Mouse (Mus musculus): ENCODE results near the gene Nav2. TPM values are rescaled to one million over a fixed set of nuclear protein-coding genes. Genes with fewer than 3 reads are reported as not detected.
A peak's percentile ranks its signal among the peaks of the same experiment; 100 is the strongest.

Nav2 gene
- polyA plus RNA-seq, 1 experiment from 2014 or later, result 22.4 TPM

GRCm38 (mm10) chr7:49120935-49121691 is 212.6 kb downstream of the Nav2 start:
- Histone ChIP-seq H3K9ac (replicated peaks; ENCODE audit: low read depth) (no peak overlapping the region), H3K27ac (ENCODE audit: low read length) (no peak overlapping the region), H3K4me3 (ENCODE audit: low read depth, low read length) (no peak overlapping the region), H3K4me1 (ENCODE audit: insufficient read depth, low read depth, low read length) (0 out of 2 replicates have a peak, but pooled peaks cover 6% of the 10 kb centered on the region), H3K9me3 (ENCODE audit: low read length) (no peaks in the 10 kb centered on the region), H3K4me2 (replicated peaks; ENCODE audit: low read depth, low read length) (no peak overlapping the region), H3K36me3 (ENCODE audit: insufficient read depth, low read length) (no peaks in the 10 kb centered on the region), H3K27me3 (replicated peaks; ENCODE audit: insufficient read depth, low read length) (0 out of 2 replicates have a peak, but pooled peaks cover 3% of the 10 kb centered on the region)
- peak; percentile 89 for DNase-seq (ENCODE audit: low spot score)
- 29% methylated on average over 20 of the region's 20 CpGs for WGBS
- ATAC-seq, result peak; percentile 71
- TF ChIP-seq EP300 (IDR thresholded peaks at IDR 0.05) (no peak), CTCF (IDR thresholded peaks at IDR 0.05) (peak; percentile 90)

- TF ChIP-seq CTCF (IDR thresholded peaks at IDR 0.05) (peak; percentile 24; the same call in 1 of the 2 replicates), EP300 (IDR thresholded peaks at IDR 0.05) (no peak)
- H3K4me3 ChIP-seq (ENCODE audit: low read depth, low read length), result no peak overlapping the region
- 0 out of 2 replicates have a peak, but pooled peaks cover 6% of the 10 kb centered on the region for H3K4me1 ChIP-seq (ENCODE audit: insufficient read depth, low read depth, low read length)
- 0 out of 2 replicates have a peak, but pooled peaks cover 3% of the 10 kb centered on the region for H3K27me3 ChIP-seq (replicated peaks; ENCODE audit: insufficient read depth, low read length)
- H3K9ac ChIP-seq (replicated peaks; ENCODE audit: low read depth), result no peak overlapping the region
- DNase-seq (ENCODE audit: low spot score), result no peak
- H3K36me3 ChIP-seq (ENCODE audit: insufficient read depth, low read length), result no peaks in the 10 kb centered on the region
- no peaks in the 10 kb centered on the region for H3K9me3 ChIP-seq (ENCODE audit: low read length)
- WGBS, result 74% methylated on average over 7 of the region's 7 CpGs
- no peak for ATAC-seq
- no peak overlapping the region for H3K27ac ChIP-seq (ENCODE audit: low read length)
- no peak overlapping the region for H3K4me2 ChIP-seq (replicated peaks; ENCODE audit: low read depth, low read length)
Measured at GRCm38 (mm10) chr7:49122498-49122897, 214.0 kb downstream of the Nav2 start.

GRCm38 (mm10) chr7:49125545-49125944 is 217.0 kb downstream of the Nav2 start:
- peak; percentile 9; the same call in 1 of the 2 replicates for TF ChIP-seq EP300 (IDR thresholded peaks at IDR 0.05)
- peak; percentile 91 for TF ChIP-seq CTCF (IDR thresholded peaks at IDR 0.05)
- Histone ChIP-seq H3K27ac (ENCODE audit: low read length) (no peak overlapping the region), H3K4me2 (replicated peaks; ENCODE audit: low read depth, low read length) (no peak overlapping the region), H3K9ac (replicated peaks; ENCODE audit: low read depth) (no peak overlapping the region), H3K9me3 (ENCODE audit: low read length) (no peaks in the 10 kb centered on the region), H3K27me3 (replicated peaks; ENCODE audit: insufficient read depth, low read length) (0 out of 2 replicates have a peak, but pooled peaks cover 3% of the 10 kb centered on the region), H3K4me1 (ENCODE audit: insufficient read depth, low read depth, low read length) (0 out of 2 replicates have a peak, but pooled peaks cover 6% of the 10 kb centered on the region), H3K4me3 (ENCODE audit: low read depth, low read length) (no peak overlapping the region), H3K36me3 (ENCODE audit: insufficient read depth, low read length) (no peaks in the 10 kb centered on the region)
- peak; percentile 91 for ATAC-seq
- 15% methylated on average over 3 of the region's 3 CpGs for WGBS
- peak; percentile 94 for DNase-seq (ENCODE audit: low spot score)

- Histone ChIP-seq H3K27me3 (replicated peaks; ENCODE audit: insufficient read depth, low read length) (no peaks in the 10 kb centered on the region), H3K4me1 (ENCODE audit: insufficient read depth, low read depth, low read length) (no peaks in the 10 kb centered on the region), H3K4me3 (ENCODE audit: low read depth, low read length) (no peak overlapping the region), H3K36me3 (ENCODE audit: insufficient read depth, low read length) (no peaks in the 10 kb centered on the region), H3K4me2 (replicated peaks; ENCODE audit: low read depth, low read length) (no peak overlapping the region), H3K27ac (ENCODE audit: low read length) (no peak overlapping the region), H3K9ac (replicated peaks; ENCODE audit: low read depth) (no peak overlapping the region), H3K9me3 (ENCODE audit: low read length) (no peaks in the 10 kb centered on the region)
- WGBS, result 84% methylated on average over 8 of the region's 8 CpGs
- no peak for ATAC-seq
- no peak for TF ChIP-seq EP300 (IDR thresholded peaks at IDR 0.05)
- TF ChIP-seq CTCF (IDR thresholded peaks at IDR 0.05), result no peak
- DNase-seq (ENCODE audit: low spot score), result no peak
Measured at GRCm38 (mm10) chr7:49128224-49128623, 219.7 kb downstream of the Nav2 start.

GRCm38 (mm10) chr7:49132851-49133351 is 224.4 kb downstream of the Nav2 start:
- peak overlapping the region; percentile 30; the same call in 1 of the 2 replicates for H3K4me2 ChIP-seq (replicated peaks; ENCODE audit: low read depth, low read length)
- DNase-seq (ENCODE audit: low spot score) (peak; percentile 80), ATAC-seq (peak; percentile 83)
- no peak overlapping the region for H3K4me3 ChIP-seq (ENCODE audit: low read depth, low read length)
- no peaks in the 10 kb centered on the region for H3K9me3 ChIP-seq (ENCODE audit: low read length)
- WGBS, result 17% methylated on average over 10 of the region's 10 CpGs
- H3K4me1 ChIP-seq (ENCODE audit: insufficient read depth, low read depth, low read length), result no peaks in the 10 kb centered on the region
- H3K27ac ChIP-seq (ENCODE audit: low read length), result peak overlapping the region; percentile 40; the same call in 1 of the 2 replicates
- no peaks in the 10 kb centered on the region for H3K36me3 ChIP-seq (ENCODE audit: insufficient read depth, low read length)
- 0 out of 2 replicates have a peak, but pooled peaks cover 3% of the 10 kb centered on the region for H3K27me3 ChIP-seq (replicated peaks; ENCODE audit: insufficient read depth, low read length)
- H3K9ac ChIP-seq (replicated peaks; ENCODE audit: low read depth), result no peak overlapping the region
- TF ChIP-seq EP300 (IDR thresholded peaks at IDR 0.05), result no peak
- TF ChIP-seq CTCF (IDR thresholded peaks at IDR 0.05), result peak; percentile 99

GRCm38 (mm10) chr7:49134396-49134795 is 225.9 kb downstream of the Nav2 start:
- peak; percentile 49 for ATAC-seq
- Histone ChIP-seq H3K4me2 (replicated peaks; ENCODE audit: low read depth, low read length) (0 out of 2 replicates have a peak overlapping the region, but pooled peaks have one; percentile 30), H3K9me3 (ENCODE audit: low read length) (no peaks in the 10 kb centered on the region), H3K4me1 (ENCODE audit: insufficient read depth, low read depth, low read length) (no peaks in the 10 kb centered on the region), H3K27ac (ENCODE audit: low read length) (peak overlapping the region; percentile 54), H3K4me3 (ENCODE audit: low read depth, low read length) (no peak overlapping the region), H3K9ac (replicated peaks; ENCODE audit: low read depth) (no peak overlapping the region), H3K36me3 (ENCODE audit: insufficient read depth, low read length) (no peaks in the 10 kb centered on the region), H3K27me3 (replicated peaks; ENCODE audit: insufficient read depth, low read length) (0 out of 2 replicates have a peak, but pooled peaks cover 3% of the 10 kb centered on the region)
- DNase-seq (ENCODE audit: low spot score), result peak; percentile 29
- WGBS, result 49% methylated on average over 5 of the region's 5 CpGs
- no peak for TF ChIP-seq CTCF (IDR thresholded peaks at IDR 0.05)
- TF ChIP-seq EP300 (IDR thresholded peaks at IDR 0.05), result no peak

Data from lung, postnatal 0 days (tissue).